Mouse (Mus musculus): ENCODE measurements around the gene Prr23a3. TPM values are rescaled to one million over a fixed set of nuclear protein-coding genes. Genes with fewer than 3 reads are reported as not detected.

Gene Prr23a3
- polyA plus RNA-seq (2014; fragmentation: Illumina TruSeq; extraction: RNeasy Lipid Tissue Mini Kit (QIAGEN cat#74804); ENCODE audit: low read depth, low replicate concordance): not detected

GRCm38 (mm10) chr9:98864571-98864970 lies at the start of gene Prr23a3:
Gene Prr23a3 (plus strand): TSS chr9:98864767.

GRCm38 (mm10) chr9:98842117-98842516 lies 22.4 kb upstream of the Prr23a3 start, which contains the start of gene Prr23a1:
Gene Prr23a1 (plus strand): TSS chr9:98842503.

GRCm38 (mm10) chr9:98856210-98856609 lies 8.4 kb upstream of the Prr23a3 start, which contains the start of gene Prr23a2:
Gene Prr23a2 (plus strand): TSS chr9:98856494.

GRCm38 (mm10) chr9:98902819-98903218 lies 38.3 kb downstream of the Prr23a3 start, which contains the start of gene 7420426K07Rik:
Gene 7420426K07Rik (plus strand): TSS chr9:98903119.

Other genes starting within 250 kb of the Prr23a3 start
- gene Prr23a1, start 22.3 kb upstream of the Prr23a3 start, polyA plus RNA-seq (2014; fragmentation: Illumina TruSeq; extraction: RNeasy Lipid Tissue Mini Kit (QIAGEN cat#74804); ENCODE audit: low read depth, low replicate concordance): not detected
- gene Prr23a2, start 8.3 kb upstream of the Prr23a3 start, polyA plus RNA-seq (2014; fragmentation: Illumina TruSeq; extraction: RNeasy Lipid Tissue Mini Kit (QIAGEN cat#74804); ENCODE audit: low read depth, low replicate concordance): not detected
- gene 7420426K07Rik, start 38.4 kb downstream of the Prr23a3 start, polyA plus RNA-seq (2014; fragmentation: Illumina TruSeq; extraction: RNeasy Lipid Tissue Mini Kit (QIAGEN cat#74804); ENCODE audit: low read depth, low replicate concordance): not detected
- gene Foxl2, start 90.5 kb downstream of the Prr23a3 start, polyA plus RNA-seq (2014; fragmentation: Illumina TruSeq; extraction: RNeasy Lipid Tissue Mini Kit (QIAGEN cat#74804); ENCODE audit: low read depth, low replicate concordance): 1.1 TPM
- 45.6 TPM for gene Faim, start 121.6 kb downstream of the Prr23a3 start, polyA plus RNA-seq (2014; fragmentation: Illumina TruSeq; extraction: RNeasy Lipid Tissue Mini Kit (QIAGEN cat#74804); ENCODE audit: low read depth, low replicate concordance)
- not detected for gene Gm1123, start 170.9 kb downstream of the Prr23a3 start, polyA plus RNA-seq (2014; fragmentation: Illumina TruSeq; extraction: RNeasy Lipid Tissue Mini Kit (QIAGEN cat#74804); ENCODE audit: low read depth, low replicate concordance)